17 mouse cellular contexts compared by ENCODE assay signal in the genomic region with DNA sequence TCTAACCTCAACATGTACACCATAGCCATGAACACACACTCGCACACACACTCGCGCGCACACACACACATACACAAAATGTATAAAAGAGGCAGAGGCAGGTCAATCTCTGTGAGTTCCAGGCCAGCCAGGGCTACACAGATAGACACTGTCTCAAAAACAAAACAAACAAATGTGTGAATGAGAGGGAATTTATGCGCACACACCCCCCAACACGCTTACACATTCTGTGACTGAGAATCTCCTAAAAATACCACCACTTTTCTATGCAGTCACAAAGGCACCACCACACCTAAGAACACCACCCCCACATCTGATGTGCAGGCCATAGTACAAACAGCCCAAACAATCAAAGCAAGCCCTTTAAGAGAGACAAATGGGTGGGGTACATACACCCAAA. TPM values are rescaled to one million over a fixed set of nuclear protein-coding genes. Genes with fewer than 3 reads are reported as not detected.
"Had no signal": no experiment of that assay in that cellular context is flagged by ENCODE, and none has a peak within 500 bp of the region (broad histone marks: within the 10 kb centered on the region; RNA-seq: fewer than 3 reads in every experiment).

No protein-coding gene starts in this region.

- H3K9me3 ChIP-seq: limb, embryonic 13.5 days; liver, embryonic 13.5 days; midbrain, embryonic 13.5 days; neural tube, embryonic 15.5 days had no signal

- DNase-seq: kidney, adult 8-10 months; layer of hippocampus, adult 9-11 months; layer of hippocampus, postnatal 36 days; liver, embryonic 13.5 days; lung, adult 18-20 months; lung, postnatal 36 days; right cerebral cortex, adult 18-20 months; right cerebral cortex, postnatal 25 days; thymus, adult 18-20 months; thymus, postnatal 14 days had no signal

- H3K4me3 ChIP-seq: limb, embryonic 13.5 days; liver, embryonic 13.5 days; midbrain, embryonic 13.5 days; myocyte; neural tube, embryonic 15.5 days had no signal

- H3K27me3 ChIP-seq: limb, embryonic 13.5 days; liver, embryonic 13.5 days; midbrain, embryonic 13.5 days; neural tube, embryonic 15.5 days had no signal

- H3K4me2 ChIP-seq: limb, embryonic 13.5 days; midbrain, embryonic 13.5 days; neural tube, embryonic 15.5 days had no signal

- ATAC-seq: inflammation-experienced regulatory T-cells, adult 6 months; intestine, postnatal 0 days; midbrain, embryonic 13.5 days had no signal

- H3K27ac ChIP-seq: limb, embryonic 13.5 days; liver, embryonic 13.5 days; midbrain, embryonic 13.5 days; neural tube, embryonic 15.5 days had no signal

- H3K9ac ChIP-seq: limb, embryonic 13.5 days; liver, embryonic 13.5 days; midbrain, embryonic 13.5 days; neural tube, embryonic 15.5 days had no signal

RNA-seq across cellular contexts. Expression of a gene that starts 19.7 kb away (rescaled TPM):
- total RNA-seq: megakaryocyte-erythroid progenitor cell, adult 5-6 weeks had no signal
- polyA plus RNA-seq: inflammation-experienced regulatory T-cells, adult 6 months; myocyte had no signal
